Mouse (Mus musculus) lung, postnatal 0 days (tissue): Measurements from ENCODE around the gene Slc31a1.

Source experiments
- CTCF ChIP-seq: IDR thresholded peaks from 2 replicates; pipeline ENCODE4 v1.5.1; 2016; ENCODE audit warnings: antibody characterized with exemption, mild to moderate bottlenecking
- EP300 ChIP-seq: IDR thresholded peaks from 2 replicates; pipeline ENCODE4 v1.6.1; 2016; ENCODE audit warnings: antibody characterized with exemption, mild to moderate bottlenecking, control low read depth

GRCm38 (mm10) chr4:62389592-62390512 is 29.3 kb downstream of the Slc31a1 start:
- TF ChIP-seq CTCF (no peak), EP300 (no peak)
